Mouse (Mus musculus) limb, embryonic 15.5 days (tissue): ENCODE data around the gene Nup93. TPM values are rescaled to one million over a fixed set of nuclear protein-coding genes. Genes with fewer than 3 reads are reported as not detected.

Experiments used
- ATAC-seq: fragments of 200-750 bp; cut with Nextera tagmentation; 2 replicates; pipeline ENCODE4 v1.8.0; 2017; ENCODE audit warnings: low read depth, moderate TSS enrichment; ENCODE audit not compliant: insufficient number of reproducible peaks, low FRiP score, low TSS enrichment
- H3K27ac ChIP-seq: fragments of 300-500 bp; sonication (generic); 2 replicates; pipeline ENCODE4 v1.5.1; 2015; ENCODE audit warnings: moderate library complexity, mild to moderate bottlenecking, inconsistent platforms
- H3K27me3 ChIP-seq: fragments of 300-500 bp; sonication (generic); 2 replicates; pipeline ENCODE4 v1.6.1; 2015; ENCODE audit warnings: inconsistent platforms
- H3K36me3 ChIP-seq: fragments of 300-500 bp; sonication (generic); 2 replicates; pipeline ENCODE4 v1.6.1; 2015; ENCODE audit warnings: inconsistent platforms
- H3K4me1 ChIP-seq: fragments of 300-500 bp; sonication (generic); 2 replicates; pipeline ENCODE4 v1.6.1; 2015; ENCODE audit warnings: inconsistent platforms
- H3K4me2 ChIP-seq: fragments of 300-500 bp; sonication (generic); 2 replicates; pipeline ENCODE4 v1.6.1; 2015; ENCODE audit warnings: mild to moderate bottlenecking, inconsistent platforms
- H3K4me3 ChIP-seq: fragments of 300-500 bp; sonication (generic); 2 replicates; pipeline ENCODE4 v1.5.1; 2015; ENCODE audit warnings: mild to moderate bottlenecking, inconsistent platforms
- H3K9ac ChIP-seq: fragments of 300-500 bp; sonication (generic); 2 replicates; pipeline ENCODE4 v1.6.1; 2015; ENCODE audit warnings: inconsistent platforms
- H3K9me3 ChIP-seq: fragments of 300-500 bp; sonication (generic); 2 replicates; pipeline ENCODE4 v1.6.1; 2016; ENCODE audit warnings: inconsistent platforms
- WGBS: fragments of 180-500 bp; shearing (Covaris S2); methylation state at CpG from one replicate; pipeline ENCODE4 v1.1.7; 2015; 5-methylcytosine and 5-hydroxymethylcytosine counted together
- polyA plus RNA-seq: library from polyadenylated mRNA; unstranded; fragments of >200 nt; fragmentation: Nextera tagmentation; extraction: Ambion mirVana; gene quantifications from 2 replicates; pipeline ENCODE4 v1.2.1, GENCODE M21; 2015

The Nup93 gene
- polyA plus RNA-seq, 1 experiment from 2014 or later = 63.0 TPM

- H3K27ac ChIP-seq = no peak overlapping the region
- no peak overlapping the region for H3K4me2 ChIP-seq
- 80% methylated on average over 4 of the region's 4 CpGs for WGBS
- no peak overlapping the region for H3K9ac ChIP-seq
- no peaks in the 10 kb centered on the region for H3K27me3 ChIP-seq
- no peaks in the 10 kb centered on the region for H3K9me3 ChIP-seq
- no peak overlapping the region for H3K4me3 ChIP-seq
- no peaks in the 10 kb centered on the region; the same call in 1 of the 2 replicates for H3K36me3 ChIP-seq
- H3K4me1 ChIP-seq = no peaks in the 10 kb centered on the region
- ATAC-seq = no peak
Measured at GRCm38 (mm10) chr8:94240240-94240751, 25.9 kb downstream of the Nup93 start.

GRCm38 (mm10) chr8:94249836-94250435 is 35.6 kb downstream of the Nup93 start:
- no peak overlapping the region for H3K9ac ChIP-seq

DNA sequence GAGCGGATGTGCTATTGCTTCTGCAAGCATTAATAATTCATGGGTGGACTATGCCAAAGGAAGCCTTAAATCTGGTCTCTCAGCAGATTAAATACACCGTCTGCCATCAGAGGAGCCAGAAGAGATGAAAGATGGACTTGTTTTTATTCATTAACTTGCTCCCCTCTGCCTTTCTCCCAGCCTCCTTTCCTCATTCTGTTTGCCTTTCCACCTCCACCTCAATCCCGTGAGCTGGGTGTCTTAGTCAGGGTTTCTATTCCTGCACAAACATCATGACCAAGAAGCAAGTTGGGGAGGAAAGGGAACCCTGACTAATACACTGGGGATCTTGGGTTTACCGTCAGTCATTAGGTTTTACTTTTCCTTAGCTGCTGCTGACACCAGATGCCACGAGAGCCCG is 44.5 kb downstream of the Nup93 start:
- Histone ChIP-seq H3K36me3 (no peaks in the 10 kb centered on the region), H3K27ac (no peak overlapping the region), H3K4me3 (no peak overlapping the region), H3K9me3 (no peaks in the 10 kb centered on the region), H3K27me3 (no peaks in the 10 kb centered on the region), H3K4me1 (no peaks in the 10 kb centered on the region), H3K4me2 (no peak overlapping the region), H3K9ac (no peak overlapping the region)
- no peak for ATAC-seq
- WGBS = 87% methylated on average over 6 of the region's 6 CpGs

More at GRCm38 (mm10) chr8:94249836-94250435, 35.6 kb downstream of the Nup93 start:
- 80% methylated on average over 2 of the region's 2 CpGs for WGBS
- no peak overlapping the region for H3K4me2 ChIP-seq
- no peaks in the 10 kb centered on the region for H3K9me3 ChIP-seq
- no peak overlapping the region for H3K27ac ChIP-seq
- H3K4me3 ChIP-seq = no peak overlapping the region
- H3K4me1 ChIP-seq = no peaks in the 10 kb centered on the region
- no peaks in the 10 kb centered on the region for H3K36me3 ChIP-seq
- no peak for ATAC-seq
- H3K27me3 ChIP-seq = no peaks in the 10 kb centered on the region

DNA sequence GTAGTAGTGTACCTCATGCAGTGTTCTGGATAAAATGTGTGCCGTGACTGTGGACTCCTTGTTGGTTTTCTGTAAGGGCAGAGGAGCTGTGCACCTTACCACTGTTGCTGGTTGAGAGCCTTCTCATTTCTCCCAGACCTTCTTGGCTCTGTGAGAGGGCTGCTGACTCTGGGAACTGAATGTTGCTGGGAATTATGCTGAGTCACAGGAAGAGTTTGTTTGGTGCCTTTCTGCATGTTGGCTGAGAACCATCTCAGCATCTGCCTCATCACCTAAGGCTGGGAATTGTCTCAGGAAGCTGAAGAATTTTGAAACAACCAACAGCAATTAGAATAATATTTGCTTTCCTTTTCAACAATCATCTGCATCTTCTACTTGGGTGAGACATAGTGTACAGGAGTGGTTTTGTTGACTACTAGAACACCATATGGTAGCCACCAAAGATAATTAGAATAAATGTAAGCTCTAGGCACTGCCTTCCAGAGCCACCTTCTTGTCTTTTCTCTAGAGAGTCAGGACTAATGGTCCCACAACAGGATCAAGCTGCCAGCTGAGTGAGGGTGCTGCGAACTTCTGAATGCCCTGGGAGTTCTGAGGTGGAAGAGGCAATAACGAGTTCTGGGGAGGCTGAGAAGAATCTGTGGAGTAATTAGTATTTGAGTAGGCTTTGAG is 48.4 kb downstream of the Nup93 start:
- H3K36me3 ChIP-seq = no peaks in the 10 kb centered on the region
- H3K4me2 ChIP-seq = no peak overlapping the region
- no peak overlapping the region for H3K9ac ChIP-seq
- H3K4me1 ChIP-seq = no peaks in the 10 kb centered on the region
- H3K27me3 ChIP-seq = no peaks in the 10 kb centered on the region
- WGBS = 72% methylated on average over 3 of the region's 3 CpGs
- ATAC-seq = no peak
- H3K27ac ChIP-seq = no peak overlapping the region
- H3K4me3 ChIP-seq = no peak overlapping the region
- no peaks in the 10 kb centered on the region for H3K9me3 ChIP-seq

- H3K9ac ChIP-seq = no peak overlapping the region
- H3K4me1 ChIP-seq = peaks cover 8% of the 10 kb centered on the region
- H3K27me3 ChIP-seq = no peaks in the 10 kb centered on the region
- ATAC-seq = no peak
- H3K27ac ChIP-seq = peak overlapping the region; percentile 63
- H3K9me3 ChIP-seq = no peaks in the 10 kb centered on the region
- H3K4me2 ChIP-seq = peak overlapping the region; percentile 36
- 26% methylated on average over 10 of the region's 10 CpGs for WGBS
- peak overlapping the region; percentile 30 for H3K4me3 ChIP-seq
- no peaks in the 10 kb centered on the region for H3K36me3 ChIP-seq
Measured at GRCm38 (mm10) chr8:94266344-94267191, 52.2 kb downstream of the Nup93 start.

DNA sequence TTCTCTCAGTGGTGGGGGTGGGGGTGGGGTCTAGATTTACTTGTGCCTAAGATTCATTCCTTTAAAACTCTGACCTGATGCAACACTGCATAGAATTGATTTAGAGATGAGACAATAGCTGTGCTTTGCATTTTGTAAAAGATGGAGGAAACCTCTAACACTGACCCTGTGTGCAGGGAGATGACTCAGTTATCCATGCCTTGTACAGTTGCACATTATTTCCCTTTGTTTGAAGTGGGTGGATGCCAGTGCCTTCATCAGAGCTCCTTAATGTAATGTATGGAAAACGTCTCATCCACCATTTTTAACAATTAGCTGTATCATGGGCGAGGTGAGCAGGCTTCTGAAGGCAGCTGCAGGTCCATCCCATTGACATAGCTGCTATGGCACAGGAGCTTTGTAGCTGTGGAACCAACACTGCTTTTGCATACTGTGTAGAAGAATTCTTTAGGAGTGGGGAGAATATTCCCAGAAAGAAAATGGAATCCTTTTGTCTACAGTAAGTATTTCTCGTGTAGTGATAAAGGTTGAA is 54.1 kb downstream of the Nup93 start:
- no peaks in the 10 kb centered on the region for H3K36me3 ChIP-seq
- no peak overlapping the region for H3K4me3 ChIP-seq
- no peak for ATAC-seq
- no peak overlapping the region for H3K27ac ChIP-seq
- peaks cover 12% of the 10 kb centered on the region for H3K4me1 ChIP-seq
- H3K9me3 ChIP-seq = no peaks in the 10 kb centered on the region
- WGBS = 74% methylated on average over 3 of the region's 3 CpGs
- no peak overlapping the region for H3K9ac ChIP-seq
- no peaks in the 10 kb centered on the region for H3K27me3 ChIP-seq
- H3K4me2 ChIP-seq = no peak overlapping the region

- no peak overlapping the region for H3K9ac ChIP-seq
- H3K27ac ChIP-seq = peak overlapping the region; percentile 57
- peaks cover 12% of the 10 kb centered on the region for H3K4me1 ChIP-seq
- no peaks in the 10 kb centered on the region for H3K36me3 ChIP-seq
- no peaks in the 10 kb centered on the region for H3K9me3 ChIP-seq
- ATAC-seq = no peak
- H3K4me2 ChIP-seq = peak overlapping the region; percentile 19; the same call in 1 of the 2 replicates
- H3K27me3 ChIP-seq = no peaks in the 10 kb centered on the region
- 87% methylated on average over 7 of the region's 7 CpGs for WGBS
- H3K4me3 ChIP-seq = no peak overlapping the region
Measured at GRCm38 (mm10) chr8:94270309-94270708, 55.9 kb downstream of the Nup93 start.

- no peak overlapping the region for H3K4me3 ChIP-seq
- 0 out of 2 replicates have a peak overlapping the region, but pooled peaks have one; percentile 24 for H3K27ac ChIP-seq
- H3K27me3 ChIP-seq = no peaks in the 10 kb centered on the region
- H3K36me3 ChIP-seq = no peaks in the 10 kb centered on the region
- no peak overlapping the region for H3K4me2 ChIP-seq
- no peak overlapping the region for H3K9ac ChIP-seq
- no peaks in the 10 kb centered on the region for H3K9me3 ChIP-seq
- ATAC-seq = no peak
- peaks cover 12% of the 10 kb centered on the region for H3K4me1 ChIP-seq
- WGBS = 74% methylated on average over 7 of the region's 7 CpGs
Measured at GRCm38 (mm10) chr8:94271102-94271501, 56.7 kb downstream of the Nup93 start.

GRCm38 (mm10) chr8:94272612-94273011 is 58.2 kb downstream of the Nup93 start:
- WGBS = 74% methylated on average over 3 of the region's 3 CpGs
- Histone ChIP-seq H3K4me1 (peaks cover 12% of the 10 kb centered on the region), H3K36me3 (no peaks in the 10 kb centered on the region), H3K4me3 (no peak overlapping the region), H3K27me3 (no peaks in the 10 kb centered on the region), H3K9ac (no peak overlapping the region), H3K9me3 (no peaks in the 10 kb centered on the region), H3K27ac (no peak overlapping the region), H3K4me2 (no peak overlapping the region)
- ATAC-seq = no peak

- Histone ChIP-seq H3K27me3 (no peaks in the 10 kb centered on the region), H3K9ac (no peak overlapping the region), H3K36me3 (no peaks in the 10 kb centered on the region), H3K4me2 (no peak overlapping the region), H3K9me3 (no peaks in the 10 kb centered on the region), H3K27ac (no peak overlapping the region), H3K4me1 (peaks cover 12% of the 10 kb centered on the region), H3K4me3 (no peak overlapping the region)
- WGBS = 86% methylated on average over 5 of the region's 5 CpGs
- no peak for ATAC-seq
Measured at GRCm38 (mm10) chr8:94273289-94273850, 59.0 kb downstream of the Nup93 start.

- WGBS = 77% methylated on average over 5 of the region's 5 CpGs
- H3K4me3 ChIP-seq = no peak overlapping the region
- no peaks in the 10 kb centered on the region for H3K9me3 ChIP-seq
- no peak for ATAC-seq
- peaks cover 12% of the 10 kb centered on the region for H3K4me1 ChIP-seq
- no peaks in the 10 kb centered on the region for H3K36me3 ChIP-seq
- no peaks in the 10 kb centered on the region for H3K27me3 ChIP-seq
- no peak overlapping the region for H3K9ac ChIP-seq
- no peak overlapping the region for H3K27ac ChIP-seq
- H3K4me2 ChIP-seq = no peak overlapping the region
Measured at GRCm38 (mm10) chr8:94274030-94274429, 59.7 kb downstream of the Nup93 start.
